Mouse (Mus musculus) kidney, postnatal 36 days (tissue): ENCODE results near the gene Sytl3.
"Not testable (repeated sequence)": the region's sequence is repeated elsewhere in the genome, so short reads cannot be mapped to it uniquely, and the experiment has no call there.

ENCODE experiments used
- DNase-seq, 2 experiments: peaks; one replicate each; pipeline ENCODE4 v3.0.0; 2021 to 2022; ENCODE audit warnings: mixed read lengths in 2 of 2

Gene Sytl3

GRCm38 (mm10) chr17:6647452-6647851 is 11.4 kb upstream of the Sytl3 start:
- DNase-seq = not testable (repeated sequence)

GRCm38 (mm10) chr17:6650904-6651565 is 7.9 kb upstream of the Sytl3 start:
- DNase-seq = not testable (repeated sequence)

GRCm38 (mm10) chr17:6653341-6653946 is 5.4 kb upstream of the Sytl3 start:
- DNase-seq = not testable (repeated sequence)

- peak; percentile 58 to 71 for DNase-seq
Observed at GRCm38 (mm10) chr17:6655087-6655511, 3.8 kb upstream of the Sytl3 start.

GRCm38 (mm10) chr17:6655567-6656281 is 3.2 kb upstream of the Sytl3 start, which contains the start of gene Dynlt1f:
Gene Dynlt1f, minus strand, starts transcription at chr17:6655900.
- DNase-seq = peak; percentile 63 to 68

GRCm38 (mm10) chr17:6656471-6656870 is 2.4 kb upstream of the Sytl3 start:
- DNase-seq = not testable (repeated sequence)

GRCm38 (mm10) chr17:6660589-6660988 is 1.7 kb downstream of the Sytl3 start:
- DNase-seq = not testable (repeated sequence)

GRCm38 (mm10) chr17:6661093-6661816 is 2.4 kb downstream of the Sytl3 start:
- not testable (repeated sequence) for DNase-seq

GRCm38 (mm10) chr17:6662840-6663239 is 3.9 kb downstream of the Sytl3 start:
- not testable (repeated sequence) for DNase-seq

GRCm38 (mm10) chr17:6665389-6665788 is 6.5 kb downstream of the Sytl3 start:
- not testable (repeated sequence) for DNase-seq

GRCm38 (mm10) chr17:6668522-6668921 is 9.6 kb downstream of the Sytl3 start:
- not testable (repeated sequence) for DNase-seq

GRCm38 (mm10) chr17:6674297-6674696 is 15.4 kb downstream of the Sytl3 start:
- DNase-seq = not testable (repeated sequence)

- not testable (repeated sequence) for DNase-seq
Observed at GRCm38 (mm10) chr17:6678063-6678462, 19.2 kb downstream of the Sytl3 start.

- not testable (repeated sequence) for DNase-seq
Observed at GRCm38 (mm10) chr17:6681721-6682120, 22.8 kb downstream of the Sytl3 start.

- DNase-seq = not testable (repeated sequence)
Observed at GRCm38 (mm10) chr17:6683702-6684101, 24.8 kb downstream of the Sytl3 start.

- DNase-seq = not testable (repeated sequence)
Observed at GRCm38 (mm10) chr17:6684464-6685287, 25.8 kb downstream of the Sytl3 start.

- peak in 1 of 2 experiments; percentile 21 for DNase-seq
Observed at GRCm38 (mm10) chr17:6685288-6685818, 26.5 kb downstream of the Sytl3 start.

GRCm38 (mm10) chr17:6686299-6686971 is 27.5 kb downstream of the Sytl3 start:
- not testable (repeated sequence) for DNase-seq

GRCm38 (mm10) chr17:6689344-6689743 is 30.5 kb downstream of the Sytl3 start:
- not testable (repeated sequence) for DNase-seq

GRCm38 (mm10) chr17:6691596-6691995 is 32.7 kb downstream of the Sytl3 start:
- peak; percentile 80 to 92 for DNase-seq

- not testable (repeated sequence) for DNase-seq
Observed at GRCm38 (mm10) chr17:6695712-6696111, 36.8 kb downstream of the Sytl3 start.
